Mouse (Mus musculus) small intestine, adult 2 months (tissue): ENCODE data around the gene Hoxc6. TPM values are rescaled to one million over a fixed set of nuclear protein-coding genes. Genes with fewer than 3 reads are reported as not detected.

Source experiments
- H3K27ac ChIP-seq: fragments of 200-500 bp; 2 replicates; pipeline ENCODE4 v1.5.1; 2012; ENCODE audit warnings: low read depth, low read length, control low read depth, inconsistent platforms; ENCODE audit not compliant: insufficient read depth
- H3K27me3 ChIP-seq: fragments of 200-500 bp; 2 replicates; pipeline ENCODE4 v1.6.1; 2012; ENCODE audit warnings: mild to moderate bottlenecking, moderate library complexity, low read length, inconsistent platforms; ENCODE audit not compliant: control insufficient read depth, insufficient read depth
- H3K36me3 ChIP-seq: fragments of 200-500 bp; 2 replicates; pipeline ENCODE4 v1.6.1; 2012; ENCODE audit warnings: mild to moderate bottlenecking, low read length, control low read depth, inconsistent platforms; ENCODE audit not compliant: control insufficient read depth, insufficient read depth
- H3K4me1 ChIP-seq: fragments of 200-500 bp; 2 replicates; pipeline ENCODE4 v1.6.1; 2012; ENCODE audit warnings: low read length, inconsistent platforms, mixed read lengths; ENCODE audit not compliant: control insufficient read depth, insufficient read depth, insufficient read length
- H3K4me3 ChIP-seq: fragments of 200-500 bp; 2 replicates; pipeline ENCODE4 v1.5.1; 2012; ENCODE audit warnings: low read depth, mild to moderate bottlenecking, control low read depth, inconsistent platforms, low read length, moderate library complexity
- CTCF ChIP-seq: fragments of 200-500 bp; IDR thresholded peaks from 2 replicates; pipeline ENCODE4 v1.5.1; 2012; ENCODE audit warnings: low read depth, mild to moderate bottlenecking, control low read depth, inconsistent platforms, low read length, moderate library complexity, mixed read lengths; ENCODE audit not compliant: insufficient replicate concordance, insufficient read length; ENCODE audit errors: extremely low read depth
- POLR2A ChIP-seq: fragments of 200-500 bp; IDR thresholded peaks from 2 replicates; pipeline ENCODE4 v1.6.1; 2012; ENCODE audit warnings: low read depth, mild to moderate bottlenecking, control low read depth, inconsistent platforms, low read length, moderate library complexity
- WGBS: fragments of 180-500 bp; shearing (Covaris S2); methylation state at CpG from one replicate; pipeline ENCODE4 v1.1.7; 2018; 5-methylcytosine and 5-hydroxymethylcytosine counted together
- polyA plus RNA-seq: library from polyadenylated mRNA; depleted of rRNA; stranded (reverse); fragments of >200 nt; gene quantifications from 2 replicates; pipeline ENCODE4 v1.2.3, GENCODE M21; 2012; rRNA removed

The Hoxc6 gene
- polyA plus RNA-seq, 1 experiment = 5.0 TPM

GRCm38 (mm10) chr15:103058715-103059114, 60.7 kb downstream of the Hoxc6 start:
- Histone ChIP-seq H3K4me3 (peak overlapping the region; percentile 35), H3K4me1 (no peaks in the 10 kb centered on the region; the same call in 1 of the 2 replicates), H3K27me3 (peaks cover 44% of the 10 kb centered on the region), H3K36me3 (no peaks in the 10 kb centered on the region), H3K27ac (peak overlapping the region; percentile 83)
- TF ChIP-seq POLR2A (no peak), CTCF (no peak)
- WGBS = 39% methylated on average over 12 of the region's 12 CpGs

- TF ChIP-seq POLR2A (no peak), CTCF (no peak)
- Histone ChIP-seq H3K27ac (peak overlapping the region; percentile 83), H3K36me3 (no peaks in the 10 kb centered on the region), H3K27me3 (peaks cover 44% of the 10 kb centered on the region), H3K4me3 (peak overlapping the region; percentile 43), H3K4me1 (no peaks in the 10 kb centered on the region; the same call in 1 of the 2 replicates)
- 15% methylated on average over 21 of the region's 21 CpGs for WGBS
These were observed 61.4 kb downstream of the Hoxc6 start for GRCm38 (mm10) chr15:103059393-103059992.

GRCm38 (mm10) chr15:103060021-103060340, 61.9 kb downstream of the Hoxc6 start:
- H3K27me3 ChIP-seq = peaks cover 44% of the 10 kb centered on the region

GRCm38 (mm10) chr15:103060341-103061130, 62.5 kb downstream of the Hoxc6 start:
- Histone ChIP-seq H3K4me3 (peak overlapping the region; percentile 53), H3K4me1 (no peaks in the 10 kb centered on the region; the same call in 1 of the 2 replicates), H3K36me3 (no peaks in the 10 kb centered on the region), H3K27me3 (peaks cover 42% of the 10 kb centered on the region), H3K27ac (peak overlapping the region; percentile 83)
- TF ChIP-seq CTCF = no peak
- 16% methylated on average over 36 of the region's 36 CpGs for WGBS

More at GRCm38 (mm10) chr15:103060021-103060340, 61.9 kb downstream of the Hoxc6 start:
- no peaks in the 10 kb centered on the region; the same call in 1 of the 2 replicates for H3K4me1 ChIP-seq
- peak overlapping the region; percentile 41 for H3K4me3 ChIP-seq
- H3K36me3 ChIP-seq = no peaks in the 10 kb centered on the region
- H3K27ac ChIP-seq = peak overlapping the region; percentile 83
- no peak for TF ChIP-seq POLR2A
- TF ChIP-seq CTCF = no peak
- WGBS = 36% methylated on average over 11 of the region's 11 CpGs

GRCm38 (mm10) chr15:103061131-103061825, 63.2 kb downstream of the Hoxc6 start:
- Histone ChIP-seq H3K27me3 (peaks cover 41% of the 10 kb centered on the region), H3K4me3 (peak overlapping the region; percentile 53), H3K27ac (peak overlapping the region; percentile 83), H3K4me1 (no peaks in the 10 kb centered on the region; the same call in 1 of the 2 replicates), H3K36me3 (no peaks in the 10 kb centered on the region)
- no peak for TF ChIP-seq CTCF
- TF ChIP-seq POLR2A = no peak
- WGBS = 4% methylated on average over 30 of the region's 30 CpGs

Other genes starting within 250 kb of the Hoxc6 start
- not detected in 2 replicates for gene Hoxc13, start 77.2 kb upstream of the Hoxc6 start, polyA plus RNA-seq
- gene Hoxc12, start 61.5 kb upstream of the Hoxc6 start, polyA plus RNA-seq = not detected in 2 replicates
- not detected in 2 replicates for gene Hoxc11, start 43.8 kb upstream of the Hoxc6 start, polyA plus RNA-seq
- gene Hoxc10, start 31.5 kb upstream of the Hoxc6 start, polyA plus RNA-seq = not detected in 2 replicates
- 0.28 and 1.7 TPM in 2 replicates for gene Hoxc5, start 30.8 kb upstream of the Hoxc6 start, polyA plus RNA-seq
- 0.22 TPM in 1 of 2 replicates, not detected in the other for gene Hoxc9, start 21.8 kb upstream of the Hoxc6 start, polyA plus RNA-seq
- gene Hoxc8, start 7.7 kb upstream of the Hoxc6 start, polyA plus RNA-seq = 1.8 TPM in 1 of 2 replicates, not detected in the other
- gene Hoxc4, start 20.7 kb downstream of the Hoxc6 start, polyA plus RNA-seq = 0.38 and 2.1 TPM in 2 replicates
- 9.1 and 9.8 TPM in 2 replicates for gene Smug1, start 168.8 kb downstream of the Hoxc6 start, polyA plus RNA-seq
- 1.5 and 2.8 TPM in 2 replicates for gene Cbx5, start 241.6 kb downstream of the Hoxc6 start, polyA plus RNA-seq
- gene Hnrnpa1, start 242.2 kb downstream of the Hoxc6 start, polyA plus RNA-seq = 12.0 and 29.5 TPM in 2 replicates